Mouse (Mus musculus) layer of hippocampus, adult 11-12 months (tissue): ENCODE data around the gene Gm10340.
A peak's percentile ranks its signal among the peaks of the same experiment; 100 is the strongest.
"Not testable (repeated sequence)": the region's sequence is repeated elsewhere in the genome, so short reads cannot be mapped to it uniquely, and the experiment has no call there.

Source experiments
- DNase-seq: peaks from one replicate; pipeline ENCODE4 v3.0.0; 2022; ENCODE audit warnings: low spot score

Gene Gm10340

DNA sequence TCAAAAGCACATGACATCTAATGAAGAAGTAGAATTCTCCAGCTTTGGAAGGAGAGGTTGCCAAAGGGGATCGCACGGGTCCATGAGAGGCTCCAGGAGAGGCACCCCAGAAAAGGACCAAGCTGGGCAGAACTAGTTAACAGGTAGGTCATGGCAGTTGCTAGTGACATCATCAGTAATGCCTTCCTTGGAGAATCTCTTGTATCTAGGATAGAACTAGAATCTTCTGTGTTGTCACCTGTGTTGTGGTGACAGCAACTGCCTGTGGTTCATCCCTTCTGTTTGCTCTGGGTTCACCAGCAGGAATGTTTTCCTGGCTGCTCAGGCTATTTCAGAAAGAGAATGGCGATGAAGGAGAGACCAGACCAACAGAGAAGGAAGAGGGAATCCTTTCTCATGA lies at the start of gene Gm10340:
Gm10340 (plus strand) TSS at position 301 of the 400 bp plus-strand sequence.
- not testable (repeated sequence) for DNase-seq

DNA sequence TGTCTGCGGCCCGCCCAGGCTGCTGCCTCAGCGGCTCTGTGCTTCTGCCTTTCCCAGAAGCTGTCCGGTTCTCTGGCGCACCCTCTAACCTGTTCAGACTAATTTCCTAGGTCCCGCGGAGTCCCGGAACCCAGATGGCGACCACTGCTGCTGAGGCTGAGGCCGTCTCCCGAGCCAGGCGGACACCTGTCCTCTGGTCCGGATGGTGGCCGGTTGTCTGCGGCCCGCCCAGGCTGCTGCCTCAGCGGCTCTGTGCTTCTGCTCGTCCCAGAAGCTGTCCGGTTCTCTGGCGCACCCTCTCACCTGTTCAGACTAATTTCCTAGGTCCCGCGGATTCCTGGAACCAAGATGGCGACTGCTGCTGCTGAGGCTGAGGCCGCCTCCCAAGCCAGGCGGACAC lies 17.7 kb upstream of the Gm10340 start:
- DNase-seq: peak; percentile 3

DNA sequence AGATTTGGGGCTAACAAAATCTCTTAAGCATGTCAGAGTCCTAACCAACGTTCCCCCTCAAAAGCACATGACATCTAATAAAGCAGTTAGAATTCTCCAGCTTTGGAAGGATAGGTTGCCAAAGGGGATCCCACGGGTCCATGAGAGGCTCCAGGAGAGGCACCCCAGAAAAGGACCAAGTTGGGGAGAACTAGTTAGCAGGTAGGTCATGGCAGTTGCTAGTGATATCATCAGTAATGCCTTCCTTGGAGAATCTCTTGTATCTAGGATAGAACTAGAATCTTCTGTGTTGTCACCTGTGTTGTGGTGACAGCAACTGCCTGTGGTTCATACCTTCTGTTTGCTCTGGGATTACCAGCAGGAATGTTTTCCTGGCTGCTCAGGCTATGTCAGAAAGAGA lies 54.2 kb downstream of the Gm10340 start, which contains the start of gene Gm5795:
Gm5795 (plus strand) TSS at position 301 of the 400 bp plus-strand sequence.
- DNase-seq: not testable (repeated sequence)
